Mouse (Mus musculus): ENCODE results near the gene Glyat.

- TF ChIP-seq MAFK (IDR thresholded peaks at IDR 0.05; ENCODE audit: insufficient read depth, low read depth, low read length), result no peak
- no peak for TF ChIP-seq HCFC1 (IDR thresholded peaks at IDR 0.05; ENCODE audit: borderline replicate concordance, insufficient read depth, low read length)
- no peak for TF ChIP-seq ZC3H11A (IDR thresholded peaks at IDR 0.05; ENCODE audit: borderline replicate concordance, low read depth, low read length)
Measured at GRCm38 (mm10) chr19:12599674-12600073, 33.4 kb upstream of the Glyat start, which contains the start of gene Gm4952.
